In genomic region chr13:98280990-98281650, GRCm38 (mm10) we compare ENCODE assay signal across 34 mouse cellular contexts. TPM values are rescaled to one million over a fixed set of nuclear protein-coding genes. Genes with fewer than 3 reads are reported as not detected.
DNase-seq lines count a peak whose midpoint lies in the region.
"Had no signal": no experiment of that assay in that cellular context is flagged by ENCODE, and none has a peak within 500 bp of the region (broad histone marks: within the 10 kb centered on the region; RNA-seq: fewer than 3 reads in every experiment).

No protein-coding gene starts in this region.

- H3K4me3 ChIP-seq in heart, embryonic 10.5 days, result no peak overlapping the region
- H3K4me3 ChIP-seq: embryonic facial prominence, embryonic 12.5 days; embryonic facial prominence, embryonic 15.5 days; gastrocnemius, adult 2 months; heart, embryonic 13.5 days had no signal

- 76% methylated on average over 12 of the region's 12 CpGs for WGBS in heart, embryonic 10.5 days

- peak; percentile 77 for DNase-seq in heart, adult 11 months
- DNase-seq in heart, embryonic 10.5 days (ENCODE audit: low spot score), result no peak
- peak; percentile 80 for DNase-seq in 416B (ENCODE audit: low read depth)
- DNase-seq in NIH3T3 (ENCODE audit: low read depth), result peak; percentile 72
- DNase-seq in adrenal gland, adult (ENCODE audit: inconsistent age in 2 of 2, low spot score in 1 of 2), result no peak
- DNase-seq in adrenal gland, postnatal 25 days, result no peak
- DNase-seq: adrenal gland, adult 8-10 months; adrenal gland, postnatal 36 days; cerebellum, adult 18-20 months; cerebellum, adult 9-10 months; cerebellum, postnatal 14 days; forebrain, postnatal 0 days; gastrocnemius, adult 2 months; gastrocnemius, postnatal 14 days; heart, adult 18-20 months; heart, postnatal 14 days; heart, postnatal 4 days; kidney, adult 2 months had no signal

- no peaks in the 10 kb centered on the region for H3K27me3 ChIP-seq in heart, embryonic 10.5 days (ENCODE audit: insufficient read depth, poor library complexity, severe bottlenecking)
- H3K27me3 ChIP-seq: embryonic facial prominence, embryonic 12.5 days; embryonic facial prominence, embryonic 15.5 days; heart, embryonic 13.5 days; Patski had no signal

- H3K36me3 ChIP-seq in heart, embryonic 10.5 days, result no peaks in the 10 kb centered on the region
- H3K36me3 ChIP-seq: embryonic facial prominence, embryonic 12.5 days; embryonic facial prominence, embryonic 15.5 days; heart, embryonic 13.5 days had no signal

- no peaks in the 10 kb centered on the region for H3K4me1 ChIP-seq in heart, embryonic 10.5 days
- H3K4me1 ChIP-seq: embryonic facial prominence, embryonic 12.5 days; embryonic facial prominence, embryonic 15.5 days had no signal

- no peaks in the 10 kb centered on the region for H3K9me3 ChIP-seq in heart, embryonic 10.5 days
- H3K9me3 ChIP-seq: embryonic facial prominence, embryonic 12.5 days; embryonic facial prominence, embryonic 15.5 days; heart, embryonic 13.5 days had no signal

- no peak overlapping the region for H3K27ac ChIP-seq in heart, embryonic 10.5 days
- H3K27ac ChIP-seq: embryonic facial prominence, embryonic 12.5 days; embryonic facial prominence, embryonic 15.5 days; gastrocnemius, adult 2 months; heart, embryonic 13.5 days; hindbrain, embryonic 14.5 days; hindbrain, postnatal 0 days had no signal

RNA-seq across cellular contexts. Expression of gene Gm21976, which starts 1.4 kb away (rescaled TPM):
- not detected in 2 replicates for polyA plus RNA-seq in heart, embryonic 10.5 days (2016; fragmentation: Nextera tagmentation; extraction: Ambion mirVana)
- total RNA-seq in adrenal gland, postnatal 25 days (2021), result not detected in 2 replicates
- total RNA-seq: adrenal gland, adult 8-10 months; adrenal gland, postnatal 36 days; common myeloid progenitor, adult 5-6 weeks; forebrain, postnatal 0 days; gastrocnemius, adult 2 months; gastrocnemius, postnatal 14 days; gastrocnemius, postnatal 4 days; heart, adult 18-20 months; heart, postnatal 14 days; heart, postnatal 4 days; hindbrain, postnatal 0 days; MEL had no signal
- polyA plus RNA-seq: embryonic facial prominence, embryonic 12.5 days; forebrain, embryonic 11.5 days; forebrain, embryonic 14.5 days; forebrain, postnatal 0 days; frontal cortex, adult 2 months; heart, embryonic 13.5 days; heart, embryonic 16.5 days; hindbrain, embryonic 11.5 days; hindbrain, embryonic 14.5 days; hindbrain, postnatal 0 days; inflammation-experienced regulatory T-cells, adult 6 months; intestine, embryonic 16.5 days; kidney, adult 2 months; Patski had no signal

RNA-seq across cellular contexts. Expression of gene Ankra2, which starts 18.2 kb away (rescaled TPM):
- polyA plus RNA-seq in heart, embryonic 10.5 days (2016; fragmentation: Nextera tagmentation; extraction: Ambion mirVana), result 14.8 and 16.3 TPM in 2 replicates
- total RNA-seq in adrenal gland, postnatal 25 days (2021), result 22.9 and 29.1 TPM in 2 replicates

RNA-seq across cellular contexts. Expression of gene Utp15, which starts 18.3 kb away (rescaled TPM):
- polyA plus RNA-seq in heart, embryonic 10.5 days (2016; fragmentation: Nextera tagmentation; extraction: Ambion mirVana), result 25.1 and 32.1 TPM in 2 replicates
- 15.1 and 19.1 TPM in 2 replicates for total RNA-seq in adrenal gland, postnatal 25 days (2021)

RNA-seq across cellular contexts. Expression of gene Btf3, which starts 35.7 kb away (rescaled TPM):
- 512 and 641 TPM in 2 replicates for polyA plus RNA-seq in heart, embryonic 10.5 days (2016; fragmentation: Nextera tagmentation; extraction: Ambion mirVana)
- 357 and 391 TPM in 2 replicates for total RNA-seq in adrenal gland, postnatal 25 days (2021)

Comparison
In these comparisons a context has a peak if more than half of its experiments do, and no peak if none do; other contexts are left out.
1. DNase-seq: peak in heart, adult 11 months (single experiment), 416B (single experiment) and NIH3T3 (single experiment); none in heart, embryonic 10.5 days (single experiment), adrenal gland, adult (0 of 2) and adrenal gland, postnatal 25 days (single experiment).